Mouse (Mus musculus) lung, adult 2 months (tissue): Measurements from ENCODE around the gene 1110032A03Rik.

Source experiments
- CTCF ChIP-seq: fragments of 200-500 bp; IDR thresholded peaks from 2 replicates; pipeline ENCODE4 v1.5.1; 2011; ENCODE audit warnings: mild to moderate bottlenecking, low read length, control low read depth; ENCODE audit not compliant: insufficient read depth
- POLR2A ChIP-seq: fragments of 200-500 bp; IDR thresholded peaks from 2 replicates; pipeline ENCODE4 v1.6.1; 2011; ENCODE audit warnings: low read depth, mild to moderate bottlenecking, control low read depth, low read length, borderline replicate concordance; ENCODE audit errors: extremely low read depth

- TF ChIP-seq CTCF (no peak), POLR2A (0 out of 2 replicates have a peak, but pooled peaks have one; percentile 19)
These were observed 47.2 kb downstream of the 1110032A03Rik start for GRCm38 (mm10) chr9:50727925-50728651.
